Mouse (Mus musculus): ENCODE measurements around the gene Zscan12.

DNA sequence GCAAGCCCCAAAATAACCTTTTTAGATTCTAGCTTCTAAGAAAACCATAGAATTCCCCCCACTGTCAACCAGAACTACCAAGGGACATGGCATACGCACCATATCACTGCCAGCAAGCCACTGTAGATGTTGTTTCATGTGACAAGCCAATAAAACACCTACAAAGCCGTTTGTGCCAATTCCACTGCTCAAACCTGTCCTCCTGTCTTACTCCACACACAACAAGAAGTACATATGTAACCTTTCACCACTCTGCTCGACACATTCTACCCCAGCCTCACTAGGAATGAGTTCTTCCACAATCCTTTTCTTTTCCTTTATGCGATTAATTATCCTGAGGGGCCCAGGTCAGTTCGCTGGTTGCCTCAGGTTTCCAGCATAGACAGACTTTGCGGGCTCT lies 33.0 kb downstream of the Zscan12 start:
- TF ChIP-seq CTCF (IDR thresholded peaks at IDR 0.05; ENCODE audit: low read depth) (no peak), EP300 (IDR thresholded peaks at IDR 0.05; ENCODE audit: low read depth) (no peak)

Measured in liver, postnatal 0 days (tissue).